Mouse (Mus musculus) gastrocnemius, postnatal 36 days (tissue): Measurements from ENCODE around the gene Magi3. TPM values are rescaled to one million over a fixed set of nuclear protein-coding genes. Genes with fewer than 3 reads are reported as not detected.

Experiments
- DNase-seq, 2 experiments: peaks; one replicate each; pipeline ENCODE4 v3.0.0; 2022
- intact Hi-C: fragments of 180-260 bp; cut with DNase I; formaldehyde crosslinking; loops from one replicate; pipeline ENCODE4 v1.15.1; 2025
- total RNA-seq, 2 experiments: library from RNA; stranded (reverse); gene quantifications; 2 replicates each; pipeline ENCODE4 v1.2.3; 2021

The Magi3 gene
- total RNA-seq, 2 experiments from 2014 or later: 1.8 to 2.4 TPM

DNA sequence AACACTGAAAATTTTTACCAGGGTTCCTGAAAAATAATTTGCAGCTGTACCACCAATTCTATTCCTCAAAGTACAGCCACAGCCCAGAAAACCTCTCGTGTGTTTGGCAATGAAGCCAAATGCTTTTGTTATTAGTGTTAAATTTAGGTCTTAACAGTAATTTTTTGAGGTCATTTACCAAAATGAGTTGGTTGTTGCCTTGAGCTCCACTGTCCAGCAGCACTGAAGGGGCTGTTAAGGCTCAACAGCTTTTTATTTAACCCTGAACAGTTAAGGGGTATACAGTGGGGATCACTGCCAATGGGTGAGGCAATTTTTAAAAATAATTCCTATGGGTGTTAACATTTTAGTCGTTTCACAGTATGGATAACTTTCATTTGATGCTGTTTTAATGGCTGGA is 252.9 kb downstream of the Magi3 start:
- DNase-seq: no peak
- intact Hi-C loops: loop anchor here (5.0 kb wide), 1 partner anchor 55 kb away; the partner anchor contains the start of gene Rsbn1
